Mouse (Mus musculus): ENCODE measurements around the gene 9430007A20Rik. TPM values are rescaled to one million over a fixed set of nuclear protein-coding genes. Genes with fewer than 3 reads are reported as not detected.
"Not testable (repeated sequence)": the region's sequence is repeated elsewhere in the genome, so short reads cannot be mapped to it uniquely, and the experiment has no call there.

Gene 9430007A20Rik
- not detected in 2 replicates for polyA plus RNA-seq (2014; fragmentation: Nextera tagmentation; extraction: Ambion mirVana)

DNA sequence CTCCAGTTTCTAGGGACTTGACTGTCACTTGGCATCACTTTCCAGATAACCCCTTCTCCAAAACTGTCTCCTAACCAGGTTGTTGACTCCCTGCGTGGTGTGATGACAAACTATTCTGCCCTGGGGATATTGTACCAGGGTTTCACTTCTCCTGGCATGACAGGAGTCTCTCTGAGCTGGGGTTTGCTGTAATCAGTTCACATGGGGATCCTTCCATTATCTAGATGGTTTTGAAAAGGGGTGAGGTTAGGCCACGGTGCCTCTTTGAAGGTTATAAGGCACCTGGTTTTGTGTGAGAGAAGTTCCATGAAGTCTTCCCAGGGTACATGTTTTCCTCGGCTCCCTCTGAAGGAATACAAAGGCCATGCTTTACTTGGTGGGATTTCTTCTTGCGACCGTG, at the start of gene 9430007A20Rik:
9430007A20Rik (plus strand) TSS at position 301 of the 400 bp plus-strand sequence.
- no peak for DNase-seq
- no peak within 1 kb of the TSS for H3K4me3 ChIP-seq (ENCODE audit: low read depth, low read length)
- 75% methylated on average over 5 of the region's 5 CpGs for WGBS
- no peak within 1 kb of the TSS for H3K4me2 ChIP-seq
- H3K27me3 ChIP-seq (ENCODE audit: insufficient read depth, low read length), result no peaks in the 10 kb centered on the region
- no peaks in the 10 kb centered on the region; the same call in 1 of the 2 replicates for H3K9me3 ChIP-seq (ENCODE audit: low read depth, low read length)
- H3K9ac ChIP-seq, result no peak within 1 kb of the TSS
- H3K4me1 ChIP-seq (ENCODE audit: insufficient read depth), result no peaks in the 10 kb centered on the region
- no peaks in the 10 kb centered on the region for H3K36me3 ChIP-seq (ENCODE audit: insufficient read depth)
- TF ChIP-seq CTCF (IDR thresholded peaks at IDR 0.05; ENCODE audit: low read depth), result no peak
- no peak for ATAC-seq (ENCODE audit: insufficient read depth)
- H3K27ac ChIP-seq (ENCODE audit: low read depth), result no peak within 1 kb of the TSS

DNA sequence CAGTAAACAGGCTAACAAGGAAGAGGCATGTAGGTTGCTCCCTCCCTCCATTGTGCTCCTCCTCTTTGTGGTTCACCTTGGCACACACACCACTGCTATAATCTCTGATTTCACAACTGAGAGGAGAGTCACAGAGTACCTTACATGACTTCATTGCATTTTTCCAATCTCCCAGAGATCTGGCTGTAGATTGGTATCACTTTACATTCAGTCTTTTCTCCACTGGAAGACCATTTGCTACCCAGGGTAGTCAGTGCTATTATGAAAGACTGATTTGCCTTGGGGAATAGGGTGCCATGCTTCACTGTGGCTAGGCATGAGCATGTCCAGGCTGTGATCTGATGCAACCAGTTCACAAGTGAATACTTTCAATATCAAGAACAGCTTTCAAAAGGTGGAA, 26.3 kb upstream of the 9430007A20Rik start:
- H3K9ac ChIP-seq, result no peak overlapping the region
- H3K27ac ChIP-seq (ENCODE audit: low read depth), result no peak overlapping the region
- TF ChIP-seq CTCF (IDR thresholded peaks at IDR 0.05; ENCODE audit: low read depth), result no peak
- no peak overlapping the region for H3K4me2 ChIP-seq
- no peak overlapping the region for H3K4me3 ChIP-seq (ENCODE audit: low read depth, low read length)
- no peaks in the 10 kb centered on the region for H3K9me3 ChIP-seq (ENCODE audit: low read depth, low read length)
- H3K36me3 ChIP-seq (ENCODE audit: insufficient read depth), result no peaks in the 10 kb centered on the region
- H3K4me1 ChIP-seq (ENCODE audit: insufficient read depth), result no peaks in the 10 kb centered on the region
- ATAC-seq (ENCODE audit: insufficient read depth) (no peak), DNase-seq (no peak)
- no peaks in the 10 kb centered on the region for H3K27me3 ChIP-seq (ENCODE audit: insufficient read depth, low read length)

DNA sequence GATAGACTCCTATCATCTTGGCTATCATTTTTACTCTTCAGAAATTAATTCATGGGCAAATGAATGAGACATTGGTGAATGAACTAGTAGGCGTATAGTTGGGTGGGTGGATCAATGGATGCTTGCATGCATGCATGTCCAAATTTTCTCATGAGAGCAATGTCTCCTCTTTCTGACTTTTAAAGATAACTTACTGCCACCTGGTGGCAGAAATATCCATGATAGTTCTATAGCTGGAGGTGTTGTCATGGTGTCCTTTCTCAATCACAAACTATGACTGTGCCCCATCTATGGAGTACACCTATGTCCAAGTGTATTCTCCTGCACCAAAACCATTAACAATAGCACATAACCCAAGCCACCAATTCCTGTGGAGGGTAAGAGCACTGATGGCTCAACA, 13.1 kb upstream of the 9430007A20Rik start:
- Histone ChIP-seq H3K27me3 (ENCODE audit: insufficient read depth, low read length) (no peaks in the 10 kb centered on the region), H3K9me3 (ENCODE audit: low read depth, low read length) (no peaks in the 10 kb centered on the region), H3K9ac (no peak overlapping the region), H3K4me2 (no peak overlapping the region), H3K27ac (ENCODE audit: low read depth) (no peak overlapping the region), H3K4me1 (ENCODE audit: insufficient read depth) (no peaks in the 10 kb centered on the region), H3K4me3 (ENCODE audit: low read depth, low read length) (no peak overlapping the region), H3K36me3 (ENCODE audit: insufficient read depth) (no peaks in the 10 kb centered on the region)
- WGBS, result 76% methylated on average over 1 of the region's 1 CpGs
- DNase-seq, result no peak
- TF ChIP-seq CTCF (IDR thresholded peaks at IDR 0.05; ENCODE audit: low read depth), result no peak
- ATAC-seq (ENCODE audit: insufficient read depth), result no peak

DNA sequence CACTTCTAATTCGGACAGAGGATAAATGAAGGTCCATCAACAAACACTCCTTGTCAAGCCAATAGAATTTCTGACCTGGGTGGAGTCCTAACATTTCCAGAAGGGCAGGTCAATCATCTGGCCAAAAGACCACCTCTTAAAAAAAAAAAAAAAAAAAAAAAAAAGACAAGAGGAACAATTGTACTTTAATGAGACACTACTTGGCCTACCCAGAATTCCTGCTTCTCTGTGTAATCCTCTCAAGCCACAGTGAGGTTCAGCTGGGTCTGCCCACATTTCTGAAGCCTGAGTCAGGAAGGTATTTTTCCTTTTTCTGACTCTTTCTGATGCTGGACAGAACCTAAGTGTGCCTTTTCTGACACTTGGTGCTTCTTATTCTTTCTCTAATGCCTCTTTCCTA, 25.1 kb downstream of the 9430007A20Rik start:
- Histone ChIP-seq H3K4me2 (no peak overlapping the region), H3K9me3 (ENCODE audit: low read depth, low read length) (no peaks in the 10 kb centered on the region), H3K27me3 (ENCODE audit: insufficient read depth, low read length) (no peaks in the 10 kb centered on the region), H3K4me3 (ENCODE audit: low read depth, low read length) (no peak overlapping the region), H3K4me1 (ENCODE audit: insufficient read depth) (no peaks in the 10 kb centered on the region), H3K9ac (no peak overlapping the region), H3K36me3 (ENCODE audit: insufficient read depth) (no peaks in the 10 kb centered on the region), H3K27ac (ENCODE audit: low read depth) (no peak overlapping the region)
- 77% methylated on average over 1 of the region's 1 CpGs for WGBS
- TF ChIP-seq CTCF (IDR thresholded peaks at IDR 0.05; ENCODE audit: low read depth), result no peak
- DNase-seq, result no peak
- no peak for ATAC-seq (ENCODE audit: insufficient read depth)

DNA sequence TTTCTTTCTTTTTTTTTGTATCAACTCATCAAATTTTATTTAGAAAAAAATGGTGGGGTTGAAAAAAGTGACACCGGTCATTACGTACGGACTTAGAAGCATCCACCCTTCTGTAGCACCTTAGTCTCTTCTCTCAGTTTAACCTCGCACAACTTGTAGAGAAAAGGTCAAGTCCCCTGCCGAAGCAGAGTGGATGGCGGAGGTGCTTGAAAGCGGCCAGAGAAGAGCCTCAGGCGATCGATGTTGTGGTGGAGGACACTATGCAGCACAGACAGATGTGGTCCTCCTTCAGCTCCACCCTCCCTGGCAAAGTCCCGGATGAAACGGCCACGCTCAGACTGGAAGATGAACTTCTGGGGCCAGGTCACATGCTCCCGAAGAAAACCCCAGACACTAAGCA, 25.7 kb downstream of the 9430007A20Rik start:
- DNase-seq; H3K9ac ChIP-seq; H3K9me3 ChIP-seq (ENCODE audit: low read depth, low read length); H3K4me2 ChIP-seq; H3K36me3 ChIP-seq (ENCODE audit: insufficient read depth); H3K4me3 ChIP-seq (ENCODE audit: low read depth, low read length); H3K27me3 ChIP-seq (ENCODE audit: insufficient read depth, low read length); H3K27ac ChIP-seq (ENCODE audit: low read depth); ATAC-seq (ENCODE audit: insufficient read depth); H3K4me1 ChIP-seq (ENCODE audit: insufficient read depth): not testable (repeated sequence)
- WGBS, result 86% methylated on average over 13 of the region's 13 CpGs

DNA sequence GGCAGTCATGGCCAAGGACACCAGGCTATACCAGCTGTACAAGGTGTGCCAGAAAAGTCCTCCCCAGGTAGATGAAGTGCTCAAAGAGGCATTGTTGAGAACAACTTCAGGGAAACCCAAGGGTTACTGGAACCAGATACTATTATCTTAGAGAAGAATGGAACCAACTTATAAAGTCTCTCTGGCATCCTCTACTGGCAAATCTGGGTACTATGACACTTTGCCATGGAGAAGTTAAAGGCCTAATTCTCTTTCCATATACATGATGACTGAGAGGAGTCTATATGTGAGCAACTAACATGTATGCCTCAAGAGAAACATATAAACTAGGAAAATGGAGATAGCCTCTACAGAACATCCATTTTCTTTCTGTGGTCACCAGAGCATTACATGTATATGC, 31.5 kb downstream of the 9430007A20Rik start:
- DNase-seq (no peak), ATAC-seq (ENCODE audit: insufficient read depth) (no peak)
- no peak for TF ChIP-seq CTCF (IDR thresholded peaks at IDR 0.05; ENCODE audit: low read depth)
- H3K4me3 ChIP-seq (ENCODE audit: low read depth, low read length), result no peak overlapping the region
- H3K4me1 ChIP-seq (ENCODE audit: insufficient read depth), result no peaks in the 10 kb centered on the region
- H3K36me3 ChIP-seq (ENCODE audit: insufficient read depth), result no peaks in the 10 kb centered on the region
- H3K9ac ChIP-seq, result no peak overlapping the region
- no peak overlapping the region for H3K4me2 ChIP-seq
- H3K27ac ChIP-seq (ENCODE audit: low read depth), result no peak overlapping the region
- peaks cover 3% of the 10 kb centered on the region; the same call in 1 of the 2 replicates for H3K9me3 ChIP-seq (ENCODE audit: low read depth, low read length)
- H3K27me3 ChIP-seq (ENCODE audit: insufficient read depth, low read length), result no peaks in the 10 kb centered on the region

DNA sequence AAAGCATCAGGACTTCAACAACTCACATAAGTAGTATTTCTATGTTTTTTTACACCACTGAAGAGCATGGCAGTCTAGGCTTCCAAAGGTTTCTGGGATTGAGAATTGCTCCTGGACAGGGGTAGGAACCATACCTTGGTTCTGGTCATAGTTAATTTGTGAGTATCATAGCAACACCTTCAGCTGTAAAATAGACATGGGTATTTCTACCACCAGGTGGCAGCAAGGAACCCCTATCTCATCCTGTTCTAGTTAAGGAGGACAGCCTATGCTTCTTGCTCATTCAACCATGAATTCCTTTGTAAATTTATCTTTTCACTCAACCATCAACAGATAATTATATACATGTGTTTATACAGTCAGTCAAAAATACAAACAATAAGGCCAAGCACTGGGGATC, 40.2 kb downstream of the 9430007A20Rik start:
- H3K9me3 ChIP-seq (ENCODE audit: low read depth, low read length), result peaks cover 10% of the 10 kb centered on the region; the same call in 1 of the 2 replicates
- no peak overlapping the region for H3K4me2 ChIP-seq
- H3K27ac ChIP-seq (ENCODE audit: low read depth), result no peak overlapping the region
- no peaks in the 10 kb centered on the region for H3K27me3 ChIP-seq (ENCODE audit: insufficient read depth, low read length)
- H3K9ac ChIP-seq, result no peak overlapping the region
- TF ChIP-seq CTCF (IDR thresholded peaks at IDR 0.05; ENCODE audit: low read depth), result no peak
- DNase-seq (peak; percentile 7), ATAC-seq (ENCODE audit: insufficient read depth) (no peak)
- H3K4me3 ChIP-seq (ENCODE audit: low read depth, low read length), result no peak overlapping the region
- no peaks in the 10 kb centered on the region for H3K4me1 ChIP-seq (ENCODE audit: insufficient read depth)
- no peaks in the 10 kb centered on the region for H3K36me3 ChIP-seq (ENCODE audit: insufficient read depth)

DNA sequence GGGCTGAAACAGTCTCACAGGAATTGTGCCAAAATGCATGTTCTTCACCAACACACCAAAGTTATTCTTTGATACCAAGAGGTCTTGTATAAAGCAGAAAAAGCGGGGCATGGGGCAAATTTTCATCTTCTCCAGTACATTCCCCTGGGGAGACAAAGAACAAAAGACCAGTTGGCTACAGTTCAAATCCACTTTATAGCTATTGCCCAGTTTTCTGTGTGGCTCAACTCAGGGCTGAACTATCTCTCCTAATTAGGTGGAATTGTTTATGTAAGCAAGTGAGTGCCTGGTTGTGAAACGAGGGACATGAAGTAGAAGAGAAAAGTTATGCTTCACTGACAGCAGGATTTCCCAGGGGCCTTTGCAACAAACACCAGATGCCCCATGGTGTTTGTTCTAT, 41.6 kb downstream of the 9430007A20Rik start:
- H3K36me3 ChIP-seq (ENCODE audit: insufficient read depth), result no peaks in the 10 kb centered on the region
- no peak overlapping the region for H3K4me2 ChIP-seq
- no peaks in the 10 kb centered on the region for H3K4me1 ChIP-seq (ENCODE audit: insufficient read depth)
- ATAC-seq (ENCODE audit: insufficient read depth) (no peak), DNase-seq (no peak)
- no peaks in the 10 kb centered on the region for H3K27me3 ChIP-seq (ENCODE audit: insufficient read depth, low read length)
- H3K27ac ChIP-seq (ENCODE audit: low read depth), result no peak overlapping the region
- TF ChIP-seq CTCF (IDR thresholded peaks at IDR 0.05; ENCODE audit: low read depth), result no peak
- WGBS, result 48% methylated on average over 2 of the region's 2 CpGs
- 0 out of 2 replicates have a peak, but pooled peaks cover 7% of the 10 kb centered on the region for H3K9me3 ChIP-seq (ENCODE audit: low read depth, low read length)
- H3K9ac ChIP-seq, result no peak overlapping the region
- H3K4me3 ChIP-seq (ENCODE audit: low read depth, low read length), result no peak overlapping the region
